Mouse (Mus musculus) stomach, embryonic 14.5 days (tissue): Measurements from ENCODE around the gene Antxr1. TPM values are rescaled to one million over a fixed set of nuclear protein-coding genes. Genes with fewer than 3 reads are reported as not detected.

Experiments
- ATAC-seq: fragments of 200-750 bp; cut with Nextera tagmentation; 2 replicates; pipeline ENCODE4 v1.8.0; 2017; ENCODE audit warnings: low read depth, moderate TSS enrichment; ENCODE audit not compliant: insufficient number of reproducible peaks, insufficient read depth, low FRiP score
- H3K27ac ChIP-seq: fragments of 300-500 bp; sonication (generic); 2 replicates; pipeline ENCODE4 v1.5.1; 2014; ENCODE audit warnings: mild to moderate bottlenecking, low read length, moderate library complexity, mixed read lengths
- H3K27me3 ChIP-seq: fragments of 300-500 bp; sonication (generic); 2 replicates; pipeline ENCODE4 v1.6.1; 2014; ENCODE audit warnings: low read length, control low read depth, mixed read lengths; ENCODE audit not compliant: control insufficient read depth, insufficient read depth
- H3K36me3 ChIP-seq: fragments of 300-500 bp; sonication (generic); 2 replicates; pipeline ENCODE4 v1.6.1; 2014; ENCODE audit warnings: mild to moderate bottlenecking, control low read depth, low read length, moderate library complexity, mixed read lengths; ENCODE audit not compliant: control insufficient read depth, insufficient read depth
- H3K4me1 ChIP-seq: fragments of 300-500 bp; sonication (generic); 2 replicates; pipeline ENCODE4 v1.6.1; 2014; ENCODE audit warnings: low read length, control low read depth, mixed read lengths; ENCODE audit not compliant: control insufficient read depth, insufficient read depth
- H3K4me2 ChIP-seq: fragments of 300-500 bp; sonication (generic); replicated peaks from 2 replicates; pipeline ENCODE4 v1.6.1; 2014; ENCODE audit warnings: low read depth, low read length, control low read depth
- H3K4me3 ChIP-seq: fragments of 300-500 bp; sonication (generic); 2 replicates; pipeline ENCODE4 v1.5.1; 2014; ENCODE audit warnings: low read depth, low read length, control low read depth
- H3K9ac ChIP-seq: fragments of 300-500 bp; sonication (generic); replicated peaks from 2 replicates; pipeline ENCODE4 v1.6.1; 2014; ENCODE audit warnings: low read depth, mild to moderate bottlenecking, control low read depth, low read length, moderate library complexity, mixed read lengths
- H3K9me3 ChIP-seq: fragments of 300-500 bp; sonication (generic); 2 replicates; pipeline ENCODE4 v1.6.1; 2016; ENCODE audit warnings: low read depth, low read length, control low read depth; ENCODE audit not compliant: control insufficient read depth
- WGBS: fragments of 180-500 bp; shearing (Covaris S2); extraction: QIAGEN DNeasy Blood & Tissue Kit; methylation state at CpG from one replicate; pipeline ENCODE4 v1.1.7; 2014; 5-methylcytosine and 5-hydroxymethylcytosine counted together
- polyA plus RNA-seq: library from polyadenylated mRNA; unstranded; fragments of >200 nt; fragmentation: Nextera tagmentation; extraction: Ambion mirVana; gene quantifications from 2 replicates; pipeline ENCODE4 v1.2.1, GENCODE M21; 2014

Gene Antxr1
- polyA plus RNA-seq, 1 experiment from 2014 or later, result 13.5 TPM

- H3K36me3 ChIP-seq, result peaks cover 17% of the 10 kb centered on the region
- no peak overlapping the region for H3K9ac ChIP-seq
- no peak for ATAC-seq
- no peaks in the 10 kb centered on the region for H3K4me1 ChIP-seq
- no peaks in the 10 kb centered on the region for H3K9me3 ChIP-seq
- no peak overlapping the region for H3K27ac ChIP-seq
- 83% methylated on average over 5 of the region's 5 CpGs for WGBS
- H3K4me3 ChIP-seq, result no peak overlapping the region
- H3K4me2 ChIP-seq, result no peak overlapping the region
- H3K27me3 ChIP-seq, result no peaks in the 10 kb centered on the region
Observed at GRCm38 (mm10) chr6:87092476-87092875, 243.1 kb downstream of the Antxr1 start.

GRCm38 (mm10) chr6:87090877-87091276 is 244.7 kb downstream of the Antxr1 start:
- 81% methylated on average over 3 of the region's 3 CpGs for WGBS
- H3K27ac ChIP-seq, result no peak overlapping the region
- no peaks in the 10 kb centered on the region for H3K27me3 ChIP-seq
- H3K4me1 ChIP-seq, result no peaks in the 10 kb centered on the region
- H3K4me3 ChIP-seq, result no peak overlapping the region
- no peak overlapping the region for H3K4me2 ChIP-seq
- H3K36me3 ChIP-seq, result peaks cover 26% of the 10 kb centered on the region
- no peak for ATAC-seq
- H3K9ac ChIP-seq, result no peak overlapping the region
- H3K9me3 ChIP-seq, result no peaks in the 10 kb centered on the region

- Histone ChIP-seq H3K4me1 (no peaks in the 10 kb centered on the region), H3K4me2 (no peak overlapping the region), H3K27me3 (no peaks in the 10 kb centered on the region), H3K9me3 (no peaks in the 10 kb centered on the region), H3K36me3 (peaks cover 50% of the 10 kb centered on the region), H3K4me3 (no peak overlapping the region), H3K9ac (no peak overlapping the region), H3K27ac (no peak overlapping the region)
- no peak for ATAC-seq
- 90% methylated on average over 5 of the region's 5 CpGs for WGBS
Observed at GRCm38 (mm10) chr6:87088356-87088755, 247.3 kb downstream of the Antxr1 start.

GRCm38 (mm10) chr6:87085026-87085425 is 250.6 kb downstream of the Antxr1 start:
- 75% methylated on average over 6 of the region's 6 CpGs for WGBS
- H3K36me3 ChIP-seq, result peaks cover 68% of the 10 kb centered on the region

More at GRCm38 (mm10) chr6:87085026-87085425, 250.6 kb downstream of the Antxr1 start:
- no peaks in the 10 kb centered on the region for H3K27me3 ChIP-seq
- no peak overlapping the region for H3K4me2 ChIP-seq
- no peak for ATAC-seq
- no peak overlapping the region for H3K9ac ChIP-seq
- H3K9me3 ChIP-seq, result no peaks in the 10 kb centered on the region
- no peaks in the 10 kb centered on the region for H3K4me1 ChIP-seq
- H3K4me3 ChIP-seq, result no peak overlapping the region
- H3K27ac ChIP-seq, result no peak overlapping the region

Other genes with a start within 250 kb of the Antxr1 start
- 0.29 and 0.53 TPM in 2 replicates for gene D6Ertd527e, start 231.1 kb downstream of the Antxr1 start, polyA plus RNA-seq
- 0.59 and 0.95 TPM in 2 replicates for gene Gkn1, start 15.1 kb upstream of the Antxr1 start, polyA plus RNA-seq
- 1.6 and 1.7 TPM in 2 replicates for gene Gkn2, start 37.5 kb upstream of the Antxr1 start, polyA plus RNA-seq
- 3.0 and 3.8 TPM in 2 replicates for gene Gkn3, start 53.1 kb upstream of the Antxr1 start, polyA plus RNA-seq
- gene Bmp10, start 93.2 kb upstream of the Antxr1 start, polyA plus RNA-seq, result not detected in 2 replicates
- 4.4 and 5.2 TPM in 2 replicates for gene Arhgap25, start 197.4 kb upstream of the Antxr1 start, polyA plus RNA-seq